Mouse (Mus musculus): ENCODE data around the gene Cacng7.

DNA sequence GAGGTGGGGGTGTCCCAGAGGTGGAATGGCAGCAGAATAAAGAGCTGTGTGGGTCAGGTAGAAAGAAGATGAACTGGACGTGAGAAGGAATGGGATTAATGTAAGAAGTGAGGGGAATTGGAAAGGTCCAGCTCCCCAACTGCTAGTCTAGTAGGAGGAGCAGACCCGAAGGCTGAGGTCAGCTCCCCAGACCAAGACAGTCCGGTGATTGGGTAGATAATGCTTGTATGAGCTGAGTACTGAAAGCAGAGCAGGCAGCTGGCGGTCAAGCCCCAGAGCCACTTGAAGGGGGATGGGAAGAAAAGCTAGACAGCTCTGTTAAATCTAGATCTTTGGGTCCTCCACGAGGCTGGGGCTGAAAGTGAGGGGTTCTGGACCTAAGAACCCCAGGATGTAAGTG lies 787 bp downstream of the Cacng7 start:
- TF ChIP-seq CTCF (IDR thresholded peaks at IDR 0.05; ENCODE audit: low read depth) (no peak), EP300 (IDR thresholded peaks at IDR 0.05; ENCODE audit: low read depth) (no peak)
